Mouse (Mus musculus) bone marrow, adult 2 months (tissue): ENCODE measurements around the gene Selplg.

Experiments
- CTCF ChIP-seq: fragments of 200-500 bp; IDR thresholded peaks from 2 replicates; pipeline ENCODE4 v1.5.1; 2011; ENCODE audit warnings: low read length, control low read depth; ENCODE audit not compliant: control insufficient read depth, insufficient read depth
- POLR2A ChIP-seq: fragments of 200-500 bp; IDR thresholded peaks from 2 replicates; pipeline ENCODE4 v1.6.1; 2011; ENCODE audit warnings: low read depth, mild to moderate bottlenecking, control low read depth, low read length, borderline replicate concordance; ENCODE audit not compliant: control insufficient read depth

- no peak for TF ChIP-seq CTCF
- no peak for TF ChIP-seq POLR2A
These were observed 4.4 kb downstream of the Selplg start for GRCm38 (mm10) chr5:113827991-113828411.
